Mouse (Mus musculus) gastrocnemius, postnatal 36 days (tissue): Measurements from ENCODE around the gene Uhrf1bp1. TPM values are rescaled to one million over a fixed set of nuclear protein-coding genes. Genes with fewer than 3 reads are reported as not detected.
A peak's percentile ranks its signal among the peaks of the same experiment; 100 is the strongest.

Source experiments
- DNase-seq, 2 experiments: peaks; one replicate each; pipeline ENCODE4 v3.0.0; 2022
- intact Hi-C: fragments of 180-260 bp; cut with DNase I; formaldehyde crosslinking; loops from one replicate; pipeline ENCODE4 v1.15.1; 2025
- long read RNA-seq, 2 experiments: library from polyadenylated mRNA; stranded (forward); transcript quantifications; one replicate each; pipeline ENCODE4 v2.0.0; 2021
- total RNA-seq, 2 experiments: library from RNA; stranded (reverse); gene quantifications; 2 replicates each; pipeline ENCODE4 v1.2.3; 2021

The Uhrf1bp1 gene
- total RNA-seq, result 10 to 100 TPM; 17.0 to 26.8 TPM
- long read RNA-seq, experiment 1, partial matches to known transcripts, result 1 of 10 reads
- long read RNA-seq, experiment 1, other reads (novel, unspliced or antisense), result 9 of 10 reads
- long read RNA-seq, experiment 2, partial matches to known transcripts, result 0 of 8 reads
- long read RNA-seq, experiment 2, other reads (novel, unspliced or antisense), result 8 of 8 reads

GRCm38 (mm10) chr17:27856265-27856797, at the start of gene Uhrf1bp1:
Uhrf1bp1 (plus strand) TSS chr17:27856441.
- peak; percentile 66 to 68 for DNase-seq
- intact Hi-C loops, result no loop called here

- intact Hi-C loops, result no loop called here
- DNase-seq, result no peak
Measured at GRCm38 (mm10) chr17:27807542-27808078, 48.6 kb upstream of the Uhrf1bp1 start.

GRCm38 (mm10) chr17:27810569-27811331, 45.5 kb upstream of the Uhrf1bp1 start:
- intact Hi-C loops, result no loop called here
- DNase-seq, result no peak

- intact Hi-C loops, result no loop called here
Measured at GRCm38 (mm10) chr17:27811980-27812379, 44.3 kb upstream of the Uhrf1bp1 start.

GRCm38 (mm10) chr17:27814606-27815005, 41.6 kb upstream of the Uhrf1bp1 start:
- intact Hi-C loops, result no loop called here
- DNase-seq, result no peak

More at GRCm38 (mm10) chr17:27811980-27812379, 44.3 kb upstream of the Uhrf1bp1 start:
- DNase-seq, result no peak

- intact Hi-C loops, result no loop called here
- no peak for DNase-seq
Measured at GRCm38 (mm10) chr17:27819011-27819410, 37.2 kb upstream of the Uhrf1bp1 start.

GRCm38 (mm10) chr17:27819521-27819970, 36.7 kb upstream of the Uhrf1bp1 start:
- DNase-seq, result no peak
- intact Hi-C loops, result no loop called here

GRCm38 (mm10) chr17:27819971-27820567, 36.2 kb upstream of the Uhrf1bp1 start:
- DNase-seq, result peak; percentile 29 to 64
- intact Hi-C loops, result no loop called here

- intact Hi-C loops, result no loop called here
- peak; percentile 96 to 99 for DNase-seq
Measured at GRCm38 (mm10) chr17:27820568-27821406, 35.5 kb upstream of the Uhrf1bp1 start, which contains the start of gene D17Wsu92e. D17Wsu92e (minus strand) TSS chr17:27820648.

- DNase-seq, result no peak
- intact Hi-C loops, result no loop called here
Measured at GRCm38 (mm10) chr17:27821407-27822338, 34.6 kb upstream of the Uhrf1bp1 start.

- intact Hi-C loops, result no loop called here
Measured at GRCm38 (mm10) chr17:27823142-27823905, 32.9 kb upstream of the Uhrf1bp1 start.

GRCm38 (mm10) chr17:27824941-27825340, 31.3 kb upstream of the Uhrf1bp1 start:
- no peak for DNase-seq
- intact Hi-C loops, result loop anchor here (5.0 kb wide), 1 partner anchor 57 kb away; no protein-coding TSS in a partner anchor

More at GRCm38 (mm10) chr17:27823142-27823905, 32.9 kb upstream of the Uhrf1bp1 start:
- DNase-seq, result no peak

GRCm38 (mm10) chr17:27825539-27825938, 30.7 kb upstream of the Uhrf1bp1 start:
- intact Hi-C loops, result loop anchor here (5.0 kb wide), 1 partner anchor 57 kb away; no protein-coding TSS in a partner anchor
- DNase-seq, result no peak

- intact Hi-C loops, result loop anchor here (5.0 kb wide), 1 partner anchor 56 kb away; no protein-coding TSS in a partner anchor
- DNase-seq, result peak; percentile 35 to 53
Measured at GRCm38 (mm10) chr17:27825984-27826905, 30.0 kb upstream of the Uhrf1bp1 start.

- intact Hi-C loops, result loop anchor here (5.0 kb wide), 1 partner anchor 55 kb away; no protein-coding TSS in a partner anchor
- peak in 1 of 2 experiments; percentile 39 for DNase-seq
Measured at GRCm38 (mm10) chr17:27826908-27827383, 29.3 kb upstream of the Uhrf1bp1 start.

- intact Hi-C loops, result loop anchor here (5.0 kb wide), 1 partner anchor 55 kb away; no protein-coding TSS in a partner anchor
- DNase-seq, result no peak
Measured at GRCm38 (mm10) chr17:27827511-27827910, 28.7 kb upstream of the Uhrf1bp1 start.
